Mouse (Mus musculus) lung, embryonic 14.5 days (tissue): Measurements from ENCODE around the gene Tmem170b. TPM values are rescaled to one million over a fixed set of nuclear protein-coding genes. Genes with fewer than 3 reads are reported as not detected.

ENCODE experiments used
- ATAC-seq: fragments of 200-750 bp; cut with Nextera tagmentation; 2 replicates; pipeline ENCODE4 v1.8.0; 2017; ENCODE audit warnings: mild to moderate bottlenecking, moderate TSS enrichment, moderate library complexity; ENCODE audit not compliant: insufficient read depth
- DNase-seq: peaks from one replicate; pipeline ENCODE4 v3.0.0-alpha.2; 2015
- H3K27ac ChIP-seq: fragments of 300-500 bp; sonication (generic); 2 replicates; pipeline ENCODE4 v1.5.1; 2014; ENCODE audit warnings: low read depth, mild to moderate bottlenecking, moderate library complexity
- H3K27me3 ChIP-seq: fragments of 300-500 bp; sonication (generic); 2 replicates; pipeline ENCODE4 v1.6.1; 2014; ENCODE audit warnings: low read length, control low read depth; ENCODE audit not compliant: insufficient read depth
- H3K36me3 ChIP-seq: fragments of 300-500 bp; sonication (generic); 2 replicates; pipeline ENCODE4 v1.6.1; 2014; ENCODE audit warnings: control low read depth; ENCODE audit not compliant: insufficient read depth
- H3K4me1 ChIP-seq: fragments of 300-500 bp; sonication (generic); 2 replicates; pipeline ENCODE4 v1.6.1; 2014; ENCODE audit warnings: antibody characterized with exemption, control low read depth; ENCODE audit not compliant: insufficient read depth
- H3K4me2 ChIP-seq: fragments of 300-500 bp; sonication (generic); 2 replicates; pipeline ENCODE4 v1.6.1; 2014; ENCODE audit warnings: mild to moderate bottlenecking
- H3K4me3 ChIP-seq: fragments of 300-500 bp; sonication (generic); 2 replicates; pipeline ENCODE4 v1.5.1; 2014; ENCODE audit warnings: low read depth, low read length
- H3K9ac ChIP-seq: fragments of 300-500 bp; sonication (generic); 2 replicates; pipeline ENCODE4 v1.6.1; 2014
- H3K9me3 ChIP-seq: fragments of 300-500 bp; sonication (generic); 2 replicates; pipeline ENCODE4 v1.6.1; 2016; ENCODE audit warnings: low read depth, low read length, control low read depth
- CTCF ChIP-seq: IDR thresholded peaks from 2 replicates; pipeline ENCODE4 v1.5.1; 2016; ENCODE audit warnings: antibody characterized with exemption, low read depth
- WGBS: fragments of 180-500 bp; shearing (Covaris S2); extraction: QIAGEN DNeasy Blood & Tissue Kit; methylation state at CpG from one replicate; pipeline ENCODE4 v1.1.7; 2014; 5-methylcytosine and 5-hydroxymethylcytosine counted together
- polyA plus RNA-seq: library from polyadenylated mRNA; unstranded; fragments of >200 nt; fragmentation: Nextera tagmentation; extraction: Ambion mirVana; gene quantifications from 2 replicates; pipeline ENCODE4 v1.2.1, GENCODE M21; 2014

The Tmem170b gene
- polyA plus RNA-seq, 1 experiment from 2014 or later = 13.8 TPM

GRCm38 (mm10) chr13:41689055-41689454, 83.3 kb downstream of the Tmem170b start:
- Histone ChIP-seq H3K4me1 (no peaks in the 10 kb centered on the region), H3K4me3 (no peak overlapping the region), H3K27me3 (no peaks in the 10 kb centered on the region), H3K27ac (peak overlapping the region; percentile 91), H3K36me3 (no peaks in the 10 kb centered on the region), H3K9ac (no peak overlapping the region), H3K9me3 (no peaks in the 10 kb centered on the region), H3K4me2 (no peak overlapping the region)
- DNase-seq (peak; percentile 69), ATAC-seq (peak; percentile 80)
- 47% methylated on average over 6 of the region's 6 CpGs for WGBS
- no peak for TF ChIP-seq CTCF

GRCm38 (mm10) chr13:41689598-41690045, 83.9 kb downstream of the Tmem170b start:
- Histone ChIP-seq H3K9ac (no peak overlapping the region), H3K4me3 (no peak overlapping the region), H3K4me2 (no peak overlapping the region), H3K9me3 (no peaks in the 10 kb centered on the region), H3K4me1 (no peaks in the 10 kb centered on the region), H3K27ac (peak overlapping the region; percentile 91), H3K27me3 (no peaks in the 10 kb centered on the region), H3K36me3 (no peaks in the 10 kb centered on the region)
- TF ChIP-seq CTCF = no peak
- ATAC-seq (peak; percentile 90), DNase-seq (peak; percentile 92)
- WGBS = 30% methylated on average over 5 of the region's 5 CpGs

Other genes with a start within 250 kb of the Tmem170b start
- 86.5 and 89.4 TPM in 2 replicates for gene Nedd9, start 118.5 kb upstream of the Tmem170b start, polyA plus RNA-seq
- not detected in 2 replicates for gene Adtrp, start 241.8 kb downstream of the Tmem170b start, polyA plus RNA-seq